Mouse (Mus musculus) ES-E14 (cell line): ENCODE measurements around the gene Sgms1. TPM values are rescaled to one million over a fixed set of nuclear protein-coding genes. Genes with fewer than 3 reads are reported as not detected.

Source experiments
- DNase-seq: peaks from one replicate; pipeline ENCODE4 v3.0.0-alpha.2; 2013; ENCODE audit warnings: low read depth, low spot score
- H3K27ac ChIP-seq: 2 replicates; pipeline ENCODE4 v1.5.1; 2012; ENCODE audit warnings: low read depth, mild to moderate bottlenecking, low read length, moderate library complexity, mixed read lengths; ENCODE audit not compliant: poor library complexity, insufficient read depth, severe bottlenecking
- H3K36me3 ChIP-seq: 2 replicates; pipeline ENCODE4 v1.6.1; 2012; ENCODE audit warnings: mild to moderate bottlenecking, low read length, moderate library complexity, mixed read lengths; ENCODE audit not compliant: control insufficient read depth, poor library complexity, insufficient read depth, severe bottlenecking
- H3K4me1 ChIP-seq, 2 experiments: fragments of 150-350 bp in 1 of 2; sonication (generic) in 1 of 2; 2 replicates each; pipeline ENCODE4 v1.6.1; 2012; ENCODE audit warnings: low read length in 2 of 2, mild to moderate bottlenecking in 1 of 2, mixed read lengths in 1 of 2; ENCODE audit not compliant: control insufficient read depth in 2 of 2, insufficient read depth in 2 of 2, poor library complexity in 1 of 2
- H3K4me3 ChIP-seq, 2 experiments: fragments of 150-350 bp in 1 of 2; sonication (generic) in 1 of 2; 2 replicates each; pipeline ENCODE4 v1.5.1; 2012; ENCODE audit warnings: low read length in 2 of 2, low read depth in 1 of 2, mild to moderate bottlenecking in 1 of 2, mixed read lengths in 1 of 2; ENCODE audit not compliant: insufficient read depth in 1 of 2, poor library complexity in 1 of 2, severe bottlenecking in 1 of 2
- H3K9ac ChIP-seq: 2 replicates; pipeline ENCODE4 v1.6.1; 2012; ENCODE audit warnings: low read depth, mild to moderate bottlenecking, low read length, mixed read lengths; ENCODE audit not compliant: poor library complexity, insufficient read depth, severe bottlenecking
- H3K9me3 ChIP-seq: fragments of 150-350 bp; sonication (generic); 2 replicates; pipeline ENCODE4 v1.6.1; 2012; ENCODE audit warnings: low read depth, mild to moderate bottlenecking, low read length; ENCODE audit not compliant: control insufficient read depth, insufficient read depth
- CHD2 ChIP-seq: IDR thresholded peaks from 2 replicates; pipeline ENCODE4 v1.6.1; 2014; ENCODE audit warnings: mild to moderate bottlenecking, low read depth, low read length, inconsistent platforms
- HCFC1 ChIP-seq: IDR thresholded peaks from 2 replicates; pipeline ENCODE4 v1.6.1; 2012; ENCODE audit warnings: low read length, inconsistent platforms, borderline replicate concordance; ENCODE audit not compliant: insufficient read depth
- MAFK ChIP-seq: IDR thresholded peaks from 2 replicates; pipeline ENCODE4 v1.6.1; 2014; ENCODE audit warnings: mild to moderate bottlenecking, low read depth, low read length, inconsistent platforms; ENCODE audit not compliant: insufficient read depth
- ZC3H11A ChIP-seq: IDR thresholded peaks from 2 replicates; pipeline ENCODE4 v1.6.1; 2012; ENCODE audit warnings: low read depth, mild to moderate bottlenecking, inconsistent platforms, low read length, borderline replicate concordance
- ZNF384 ChIP-seq: IDR thresholded peaks from 2 replicates; pipeline ENCODE4 v1.6.1; 2012; ENCODE audit warnings: low read depth, low read length, inconsistent platforms
- in situ Hi-C, 2 experiments: fragments of 600-800 bp; cut with MboI; formaldehyde crosslinking; loops; one replicate each; pipeline ENCODE4 v1.15.1; 2025; ENCODE audit warnings: low sequenced_read_pairs in 2 of 2, inconsistent platforms in 1 of 2; ENCODE audit not compliant: unreplicated experiment in 2 of 2
- total RNA-seq: library from RNA; depleted of rRNA; stranded (reverse); fragments of 300-350 nt; gene quantifications from 2 replicates; pipeline ENCODE4 v1.2.3, GENCODE M21; 2012

Sgms1 gene
- total RNA-seq, 1 experiment: 42.5 TPM

DNA sequence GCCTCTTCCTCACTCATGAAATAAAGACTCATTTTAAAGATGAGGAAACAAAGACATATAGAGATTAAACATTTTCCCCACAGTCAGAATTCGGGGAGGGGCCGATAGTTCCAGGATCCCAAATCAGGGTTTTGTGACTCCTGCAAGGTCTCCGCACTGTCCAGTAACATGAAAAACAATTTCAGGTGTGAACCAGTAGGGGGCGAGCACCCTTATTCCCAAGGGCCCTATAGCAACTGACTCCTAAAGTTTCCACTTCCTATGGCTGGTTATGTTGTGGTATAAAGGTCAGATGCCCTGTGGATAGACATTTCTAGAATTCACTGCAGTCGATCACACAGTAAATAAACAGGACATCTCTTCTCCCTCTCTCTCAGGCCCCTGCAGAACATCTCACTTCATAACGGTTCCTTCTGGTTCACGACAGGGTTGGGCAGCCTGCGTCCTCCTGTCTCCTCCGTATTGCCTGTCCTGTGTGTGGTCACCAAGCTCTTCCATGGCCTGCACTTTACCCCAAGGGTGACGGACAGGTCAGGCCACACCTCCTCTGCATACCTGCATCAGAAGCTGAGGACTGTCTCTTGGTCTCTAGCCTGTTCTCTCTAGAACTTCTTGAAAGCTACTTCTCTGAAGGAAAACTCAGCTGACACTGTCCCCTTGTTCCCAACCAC is 262.2 kb downstream of the Sgms1 start:
- in situ Hi-C loops: no loop called here
- peaks cover 16% of the 10 kb centered on the region for H3K36me3 ChIP-seq
- no peak for DNase-seq
- H3K9ac ChIP-seq: no peak overlapping the region
- no peak overlapping the region for H3K4me3 ChIP-seq
- H3K27ac ChIP-seq: no peak overlapping the region
- TF ChIP-seq ZC3H11A: 0 out of 2 replicates have a peak, but pooled peaks have one; percentile 1
- no peak for TF ChIP-seq CHD2
- H3K4me1 ChIP-seq: peaks cover 0 to 4% of the 10 kb centered on the region in 2 experiments; a peak in 2 of 4 replicates
- H3K9me3 ChIP-seq: no peaks in the 10 kb centered on the region

DNA sequence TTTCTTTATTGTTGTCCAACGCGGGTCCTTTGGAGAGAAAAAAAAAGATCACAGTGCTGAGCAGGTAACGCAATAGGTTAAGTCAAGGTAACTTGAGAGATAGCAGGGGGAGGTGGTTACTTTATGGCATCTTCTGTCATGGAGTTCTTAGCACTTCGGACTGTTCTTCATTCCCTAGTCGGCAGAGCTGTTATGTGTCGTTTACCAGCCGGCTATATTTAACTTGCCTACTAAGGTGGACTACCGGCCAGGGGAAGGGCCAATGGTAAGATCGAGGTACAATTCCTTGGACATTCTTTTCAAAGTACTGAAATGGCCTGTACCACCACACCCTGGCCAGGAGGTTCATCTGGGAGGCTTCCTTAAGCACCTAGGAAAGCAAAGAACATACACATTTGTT is 265.4 kb downstream of the Sgms1 start:
- H3K27ac ChIP-seq: no peak overlapping the region
- H3K36me3 ChIP-seq: peaks cover 11% of the 10 kb centered on the region
- no peaks in the 10 kb centered on the region for H3K4me1 ChIP-seq
- no peak for TF ChIP-seq ZC3H11A
- TF ChIP-seq HCFC1: no peak
- TF ChIP-seq CHD2: no peak
- no peak for TF ChIP-seq MAFK
- no peak for TF ChIP-seq ZNF384
- no peaks in the 10 kb centered on the region for H3K9me3 ChIP-seq
- no peak overlapping the region for H3K4me3 ChIP-seq
- in situ Hi-C loops: no loop called here
- no peak for DNase-seq
- no peak overlapping the region for H3K9ac ChIP-seq

DNA sequence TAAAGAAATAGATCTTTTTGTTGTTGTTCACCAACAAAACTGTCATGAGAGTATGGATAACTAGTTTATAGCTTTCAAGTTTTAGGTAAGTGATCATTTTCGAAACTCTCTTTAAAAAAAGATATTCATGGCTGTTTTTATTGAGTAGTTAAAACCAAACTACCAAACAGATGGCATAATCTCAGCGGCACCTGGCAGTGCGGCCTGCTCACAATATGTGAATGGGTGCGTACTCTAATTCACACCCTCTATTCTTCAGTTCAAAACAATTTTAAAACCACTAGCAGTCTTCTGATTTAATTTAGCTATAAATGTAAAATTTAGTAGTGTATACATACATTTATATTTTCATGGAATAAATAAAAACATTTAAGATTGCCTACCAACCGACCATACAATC is 266.3 kb downstream of the Sgms1 start:
- in situ Hi-C loops: no loop called here
- H3K9me3 ChIP-seq: no peaks in the 10 kb centered on the region
- H3K4me1 ChIP-seq: no peaks in the 10 kb centered on the region
- DNase-seq: no peak
- TF ChIP-seq HCFC1 (no peak), ZC3H11A (no peak), CHD2 (no peak), ZNF384 (no peak), MAFK (no peak)
- no peak overlapping the region for H3K9ac ChIP-seq
- H3K36me3 ChIP-seq: peaks cover 8% of the 10 kb centered on the region
- no peak overlapping the region for H3K27ac ChIP-seq
- H3K4me3 ChIP-seq: no peak overlapping the region

DNA sequence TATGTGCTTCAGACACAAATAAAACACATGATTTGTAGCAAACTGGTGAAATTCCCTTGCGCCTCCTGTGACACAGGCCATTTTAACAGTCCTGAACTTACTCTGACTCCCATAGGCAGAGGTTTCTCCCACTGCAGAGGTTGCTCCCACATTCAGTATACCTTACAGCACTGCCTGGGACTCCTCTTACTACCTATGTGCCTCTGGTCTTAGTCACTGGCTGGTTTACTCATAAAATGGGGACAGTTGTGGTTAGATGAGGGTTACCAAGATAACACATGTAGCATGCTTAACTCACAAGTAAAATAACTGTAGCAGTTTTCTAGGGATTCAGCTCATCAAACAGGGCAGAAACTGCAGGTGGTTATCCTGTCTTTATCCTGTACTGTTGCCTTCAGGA is 268.7 kb downstream of the Sgms1 start:
- in situ Hi-C loops: no loop called here
- Histone ChIP-seq H3K4me1 (no peaks in the 10 kb centered on the region), H3K27ac (no peak overlapping the region), H3K9me3 (no peaks in the 10 kb centered on the region), H3K4me3 (no peak overlapping the region), H3K36me3 (peaks cover 8% of the 10 kb centered on the region), H3K9ac (no peak overlapping the region)
- DNase-seq: no peak
- TF ChIP-seq MAFK: no peak
- TF ChIP-seq HCFC1: no peak
- no peak for TF ChIP-seq ZNF384
- no peak for TF ChIP-seq CHD2
- TF ChIP-seq ZC3H11A: no peak

DNA sequence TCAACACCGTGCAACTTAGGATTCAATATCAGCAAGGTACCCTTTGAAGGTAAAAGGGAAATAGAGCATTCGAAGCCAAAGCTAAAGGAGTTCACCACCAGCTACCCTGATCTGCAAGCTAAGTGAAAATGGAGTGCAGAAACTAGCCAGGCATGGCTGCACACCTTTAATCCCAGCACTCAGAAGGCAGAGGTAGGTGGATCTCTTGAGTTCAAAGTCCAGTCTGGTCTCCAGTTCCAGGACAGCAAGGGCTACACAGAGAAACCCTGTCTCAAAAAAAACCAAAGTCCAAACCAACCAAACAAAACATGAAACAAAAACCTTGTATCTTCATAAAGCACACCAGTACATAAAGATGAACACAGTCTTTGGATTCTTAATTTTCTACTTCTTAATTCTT is 269.8 kb downstream of the Sgms1 start:
- no peak overlapping the region for H3K9ac ChIP-seq
- in situ Hi-C loops: no loop called here
- TF ChIP-seq ZNF384: no peak
- H3K27ac ChIP-seq: no peak overlapping the region
- H3K4me3 ChIP-seq: no peak overlapping the region
- H3K36me3 ChIP-seq: peaks cover 2% of the 10 kb centered on the region; the same call in 1 of the 2 replicates
- DNase-seq: no peak
- no peaks in the 10 kb centered on the region for H3K4me1 ChIP-seq
- no peaks in the 10 kb centered on the region for H3K9me3 ChIP-seq
